13 mouse cellular contexts compared by ENCODE assay signal in the genomic region with DNA sequence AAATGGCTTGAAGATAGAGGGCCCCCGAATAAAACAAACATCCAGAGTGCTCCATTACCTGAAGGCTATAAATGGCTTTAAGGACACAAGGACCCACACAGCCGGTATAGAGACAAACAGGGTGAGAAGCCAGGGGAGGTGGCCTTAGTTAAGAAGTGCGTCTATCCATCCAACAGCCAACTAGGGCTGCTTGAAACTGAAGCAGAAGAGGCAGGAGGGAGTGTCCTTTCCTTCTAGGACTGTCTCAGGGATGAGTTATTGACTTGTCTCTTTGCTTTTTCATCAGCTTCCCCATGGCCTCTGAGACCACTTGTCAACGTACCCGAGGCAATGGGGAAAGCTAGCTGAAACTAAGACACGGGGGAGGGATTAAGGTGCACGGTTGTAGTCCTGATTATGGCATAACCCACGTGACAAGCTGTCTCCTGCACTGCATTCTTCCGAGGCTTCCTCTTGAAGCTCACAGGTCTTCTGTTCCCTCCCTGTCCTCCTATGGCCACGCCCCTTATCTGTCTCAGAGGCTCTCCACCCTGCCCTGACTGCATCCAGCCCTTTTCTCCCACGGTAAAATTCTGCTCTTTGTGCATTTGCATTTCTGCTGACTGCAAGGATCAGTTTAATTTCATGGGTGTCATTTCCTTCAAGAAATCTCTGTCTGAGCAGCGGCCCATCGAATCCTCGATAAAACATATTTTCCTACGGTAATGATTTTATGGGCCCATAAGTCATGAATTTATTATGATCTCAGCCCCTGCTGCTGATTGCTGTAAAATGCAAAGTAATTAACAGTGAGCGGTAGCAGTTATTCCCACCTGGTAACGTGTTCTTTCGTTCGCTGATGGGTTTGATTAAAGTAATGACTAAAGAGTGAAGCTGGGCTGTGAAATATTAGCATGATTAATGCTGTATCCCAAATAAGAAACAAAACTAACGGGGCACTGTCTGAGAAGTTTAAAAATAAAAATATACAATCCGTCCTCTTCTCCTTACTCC.
A peak's percentile ranks its signal among the peaks of the same experiment; 100 is the strongest.
DNase-seq lines count a peak whose midpoint lies in the region; ATAC-seq and TF ChIP-seq lines count a peak whose summit lies in the region.
"Had no signal": no experiment of that assay in that cellular context is flagged by ENCODE, and none has a peak within 500 bp of the region (broad histone marks: within the 10 kb centered on the region; RNA-seq: fewer than 3 reads in every experiment).

No protein-coding gene starts in this region.

- H3K4me2 ChIP-seq in kidney, embryonic 16.5 days (replicated peaks; ENCODE audit: low read depth, low read length): peak overlapping the region; percentile 44
- H3K4me2 ChIP-seq in forebrain, embryonic 16.5 days (ENCODE audit: low read length): peak overlapping the region; percentile 8; the same call in 1 of the 2 replicates
- peak overlapping the region; percentile 35 for H3K4me2 ChIP-seq in midbrain, embryonic 13.5 days (replicated peaks)
- no peak overlapping the region for H3K4me2 ChIP-seq in intestine, embryonic 16.5 days (ENCODE audit: low read depth, low read length)
- H3K4me2 ChIP-seq: intestine, embryonic 15.5 days had no signal

- peak; percentile 93 for ATAC-seq in kidney, embryonic 16.5 days (ENCODE audit: low FRiP score, low TSS enrichment)
- peak; percentile 58; the same call in 1 of the 2 replicates for ATAC-seq in forebrain, embryonic 16.5 days
- ATAC-seq in midbrain, embryonic 13.5 days: peak; percentile 96
- ATAC-seq in intestine, embryonic 16.5 days: no peak
- ATAC-seq: intestine, embryonic 15.5 days; liver, postnatal 0 days had no signal

- H3K9ac ChIP-seq in kidney, embryonic 16.5 days (replicated peaks; ENCODE audit: low read length): no peak overlapping the region
- no peak overlapping the region for H3K9ac ChIP-seq in forebrain, embryonic 16.5 days (replicated peaks; ENCODE audit: low read depth, low read length)
- H3K9ac ChIP-seq in midbrain, embryonic 13.5 days (replicated peaks): no peak overlapping the region; the same call in 1 of the 2 replicates
- H3K9ac ChIP-seq in intestine, embryonic 16.5 days (ENCODE audit: low read depth, low read length): no peak overlapping the region
- H3K9ac ChIP-seq: intestine, embryonic 15.5 days; liver, postnatal 0 days had no signal

- no peak for TF ChIP-seq POLR2A in brain, embryonic 14.5 days (IDR thresholded peaks at IDR 0.05; ENCODE audit: borderline replicate concordance, extremely low read depth, insufficient read depth, insufficient read length, poor library complexity, severe bottlenecking)

- no peak overlapping the region for H3K27ac ChIP-seq in kidney, embryonic 16.5 days (ENCODE audit: low read length)
- H3K27ac ChIP-seq in forebrain, embryonic 16.5 days (ENCODE audit: low read length): no peak overlapping the region
- peak overlapping the region; percentile 46 for H3K27ac ChIP-seq in midbrain, embryonic 13.5 days
- H3K27ac ChIP-seq in intestine, embryonic 16.5 days (ENCODE audit: low read length): no peak overlapping the region
- H3K27ac ChIP-seq: intestine, embryonic 15.5 days had no signal

- no peaks in the 10 kb centered on the region for H3K27me3 ChIP-seq in kidney, embryonic 16.5 days (ENCODE audit: insufficient read depth, low read length)
- H3K27me3 ChIP-seq in forebrain, embryonic 16.5 days (replicated peaks; ENCODE audit: control insufficient read depth, insufficient read depth, low read length): no peaks in the 10 kb centered on the region
- H3K27me3 ChIP-seq in midbrain, embryonic 13.5 days: no peaks in the 10 kb centered on the region
- H3K27me3 ChIP-seq in intestine, embryonic 16.5 days (replicated peaks; ENCODE audit: control insufficient read depth, insufficient read depth, low read length): no peaks in the 10 kb centered on the region
- H3K27me3 ChIP-seq: CH12.LX; intestine, embryonic 15.5 days had no signal

- 0 out of 2 replicates have a peak overlapping the region, but pooled peaks have one; percentile 5 for H3K4me3 ChIP-seq in kidney, embryonic 16.5 days (ENCODE audit: low read length)
- H3K4me3 ChIP-seq in forebrain, embryonic 16.5 days (replicated peaks; ENCODE audit: low read length): no peak overlapping the region
- H3K4me3 ChIP-seq in midbrain, embryonic 13.5 days (replicated peaks): peak overlapping the region; percentile 12
- no peak overlapping the region for H3K4me3 ChIP-seq in intestine, embryonic 16.5 days (ENCODE audit: low read length)
- H3K4me3 ChIP-seq: intestine, embryonic 15.5 days had no signal

- peaks cover 10% of the 10 kb centered on the region for H3K4me1 ChIP-seq in kidney, embryonic 16.5 days (ENCODE audit: insufficient read depth, low read length)
- H3K4me1 ChIP-seq in forebrain, embryonic 16.5 days (replicated peaks; ENCODE audit: control insufficient read depth, insufficient read depth, low read length): no peaks in the 10 kb centered on the region; the same call in 1 of the 2 replicates
- peaks cover 13% of the 10 kb centered on the region; the same call in 1 of the 2 replicates for H3K4me1 ChIP-seq in midbrain, embryonic 13.5 days (replicated peaks)
- H3K4me1 ChIP-seq in intestine, embryonic 16.5 days (ENCODE audit: control insufficient read depth, insufficient read depth, low read length): no peaks in the 10 kb centered on the region

- no peaks in the 10 kb centered on the region for H3K36me3 ChIP-seq in kidney, embryonic 16.5 days (ENCODE audit: insufficient read depth, low read length)
- H3K36me3 ChIP-seq in forebrain, embryonic 16.5 days (ENCODE audit: control insufficient read depth, insufficient read depth): no peaks in the 10 kb centered on the region
- H3K36me3 ChIP-seq in midbrain, embryonic 13.5 days: no peaks in the 10 kb centered on the region
- H3K36me3 ChIP-seq in intestine, embryonic 16.5 days (ENCODE audit: control insufficient read depth, insufficient read depth, low read length): no peaks in the 10 kb centered on the region
- H3K36me3 ChIP-seq: intestine, embryonic 15.5 days had no signal

- DNase-seq in kidney, adult 11 months: no peak
- peak; percentile 70 for DNase-seq in brain, embryonic 14.5 days (ENCODE audit: low read depth)
- no peak for DNase-seq in thymus, postnatal 14 days
- no peak for DNase-seq in cerebellum, postnatal 25 days
- DNase-seq: adrenal gland, postnatal 25 days; cerebellum, adult 11-12 months; liver, postnatal 0 days had no signal

- WGBS in kidney, embryonic 16.5 days: 33% methylated on average over 21 of the region's 21 CpGs
- WGBS in forebrain, embryonic 16.5 days: 59% methylated on average over 21 of the region's 21 CpGs
- WGBS in midbrain, embryonic 13.5 days: 42% methylated on average over 21 of the region's 21 CpGs
- WGBS in intestine, embryonic 16.5 days: 52% methylated on average over 21 of the region's 21 CpGs

- no peaks in the 10 kb centered on the region for H3K9me3 ChIP-seq in kidney, embryonic 16.5 days (ENCODE audit: low read length)
- no peaks in the 10 kb centered on the region for H3K9me3 ChIP-seq in forebrain, embryonic 16.5 days (ENCODE audit: control insufficient read depth, low read length)
- H3K9me3 ChIP-seq in midbrain, embryonic 13.5 days: peaks cover 4% of the 10 kb centered on the region; the same call in 1 of the 2 replicates
- H3K9me3 ChIP-seq in intestine, embryonic 16.5 days (ENCODE audit: control insufficient read depth, low read length): no peaks in the 10 kb centered on the region
- H3K9me3 ChIP-seq: intestine, embryonic 15.5 days had no signal

- no peak for TF ChIP-seq CTCF in brain, embryonic 14.5 days (IDR thresholded peaks at IDR 0.05; ENCODE audit: borderline replicate concordance, extremely low read depth, insufficient read depth, insufficient read length)

Comparison
In these comparisons a context has a peak if more than half of its experiments do, and no peak if none do; other contexts are left out.
1. H3K4me3 ChIP-seq: peak in kidney, embryonic 16.5 days (single experiment) and midbrain, embryonic 13.5 days (single experiment); none in forebrain, embryonic 16.5 days (single experiment) and intestine, embryonic 16.5 days (single experiment).